Mouse (Mus musculus) olfactory bulb, adult 2 months (tissue): Measurements from ENCODE around the gene Trim25.

Experiments used
- CTCF ChIP-seq: fragments of 200-500 bp; IDR thresholded peaks from 2 replicates; pipeline ENCODE4 v1.5.1; 2012; ENCODE audit warnings: low read depth, mild to moderate bottlenecking, low read length, moderate library complexity; ENCODE audit not compliant: insufficient read depth
- POLR2A ChIP-seq: fragments of 200-500 bp; IDR thresholded peaks from 2 replicates; pipeline ENCODE4 v1.6.1; 2012; ENCODE audit warnings: mild to moderate bottlenecking, low read depth, low read length, moderate library complexity; ENCODE audit not compliant: insufficient read depth

GRCm38 (mm10) chr11:89003078-89003477 is 3.9 kb downstream of the Trim25 start:
- TF ChIP-seq CTCF: no peak
- no peak for TF ChIP-seq POLR2A
